Mouse (Mus musculus): ENCODE measurements around the gene Zfyve27. TPM values are rescaled to one million over a fixed set of nuclear protein-coding genes. Genes with fewer than 3 reads are reported as not detected.

The Zfyve27 gene
- polyA plus RNA-seq, 1 experiment from 2014 or later, result 30.8 TPM

DNA sequence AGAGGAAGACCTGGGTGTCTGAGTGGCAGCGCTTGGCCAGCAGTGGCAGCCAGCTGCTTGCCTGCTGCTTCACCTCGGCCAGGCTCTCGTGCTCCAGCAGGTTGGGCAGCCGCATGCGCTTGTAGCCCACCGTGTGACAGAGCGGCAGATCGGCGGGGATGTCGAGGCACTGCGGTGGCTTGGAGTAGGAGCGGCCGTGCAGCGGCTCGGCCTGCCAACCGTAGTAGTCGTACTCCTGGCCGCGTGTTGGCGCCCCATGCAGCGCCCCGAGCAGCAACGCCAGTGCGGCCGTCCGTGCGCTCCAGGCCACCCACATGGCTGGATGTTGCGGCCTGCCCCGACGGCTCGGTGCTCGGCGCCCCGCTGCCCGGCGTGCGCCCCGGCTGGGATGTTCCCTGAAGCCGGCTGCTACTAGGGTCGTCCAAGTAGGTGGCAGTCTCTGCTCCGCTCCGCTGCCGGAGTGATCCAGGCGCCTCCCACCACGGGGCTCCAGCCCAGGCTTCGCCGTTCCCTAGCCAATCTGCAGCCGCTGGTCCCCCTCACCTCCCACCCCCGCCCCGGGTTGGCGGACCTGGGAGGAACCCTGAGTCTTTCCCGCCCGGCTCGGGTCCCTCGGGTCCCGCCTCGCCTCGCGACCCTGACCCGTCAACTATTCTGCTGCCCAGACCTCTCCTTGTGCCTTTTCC, 38.1 kb downstream of the Zfyve27 start, which contains the start of gene Sfrp5:
Gene Sfrp5 (minus strand): TSS at position 557 of the 686 bp plus-strand sequence.
- peak; percentile 60 for DNase-seq (ENCODE audit: low spot score)
- H3K4me1 ChIP-seq, result peaks cover 35% of the 10 kb centered on the region
- no peak within 1 kb of the TSS for H3K27ac ChIP-seq
- H3K4me3 ChIP-seq, result peak within 1 kb of the TSS; percentile 40
- WGBS, result under 1% methylated on average over 60 of the region's 60 CpGs
- no peaks in the 10 kb centered on the region for H3K9me3 ChIP-seq (replicated peaks)
- peaks cover 88% of the 10 kb centered on the region for H3K27me3 ChIP-seq (ENCODE audit: low read depth, poor library complexity, severe bottlenecking)
- no peaks in the 10 kb centered on the region for H3K36me3 ChIP-seq

DNA sequence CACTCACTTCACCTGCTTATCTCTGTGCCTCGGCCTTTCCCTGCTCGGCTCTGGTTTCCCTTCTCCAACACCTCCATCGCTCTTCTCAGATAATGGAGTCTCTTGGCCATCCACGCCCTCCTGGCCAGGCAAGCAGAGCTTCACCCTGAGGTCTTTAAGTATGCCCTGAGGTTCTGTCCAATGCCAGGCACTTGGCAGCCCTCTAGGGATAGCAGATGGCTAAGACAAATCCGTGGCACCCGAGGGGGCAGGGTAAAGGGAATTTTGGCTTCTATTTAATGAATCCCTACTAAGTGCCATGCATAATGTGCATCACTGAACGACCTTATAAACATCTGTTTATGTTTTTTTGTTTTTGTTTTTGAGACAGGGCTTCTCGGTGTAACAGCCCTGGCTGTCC, 38.7 kb downstream of the Zfyve27 start:
- H3K9me3 ChIP-seq (replicated peaks), result no peaks in the 10 kb centered on the region
- 41% methylated on average over 8 of the region's 8 CpGs for WGBS
- peaks cover 35% of the 10 kb centered on the region for H3K4me1 ChIP-seq
- peak overlapping the region; percentile 40; the same call in 1 of the 2 replicates for H3K4me3 ChIP-seq
- H3K27me3 ChIP-seq (ENCODE audit: low read depth, poor library complexity, severe bottlenecking), result peaks cover 86% of the 10 kb centered on the region
- H3K36me3 ChIP-seq, result no peaks in the 10 kb centered on the region
- no peak for DNase-seq (ENCODE audit: low spot score)
- no peak overlapping the region for H3K27ac ChIP-seq

DNA sequence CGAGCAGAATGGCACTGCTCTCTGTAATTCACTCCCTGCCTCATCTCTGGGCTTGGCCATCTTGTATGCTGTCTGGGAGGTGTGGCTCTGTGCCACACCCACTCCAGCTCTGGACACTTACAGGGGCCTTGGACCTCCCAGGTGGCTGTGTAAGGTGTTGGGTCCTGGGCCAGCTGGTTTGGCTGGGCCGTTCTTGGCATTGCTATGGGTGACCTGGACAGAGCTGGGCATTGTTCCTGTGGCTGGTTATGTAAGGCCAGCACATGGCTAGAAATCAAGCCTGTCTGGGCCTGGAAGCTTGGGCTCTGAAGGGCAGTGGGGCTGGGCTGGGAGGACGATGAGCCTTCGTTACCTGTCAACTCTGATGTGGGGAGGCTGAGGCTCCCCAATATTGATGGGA, 40.6 kb downstream of the Zfyve27 start:
- no peaks in the 10 kb centered on the region for H3K36me3 ChIP-seq

DNA sequence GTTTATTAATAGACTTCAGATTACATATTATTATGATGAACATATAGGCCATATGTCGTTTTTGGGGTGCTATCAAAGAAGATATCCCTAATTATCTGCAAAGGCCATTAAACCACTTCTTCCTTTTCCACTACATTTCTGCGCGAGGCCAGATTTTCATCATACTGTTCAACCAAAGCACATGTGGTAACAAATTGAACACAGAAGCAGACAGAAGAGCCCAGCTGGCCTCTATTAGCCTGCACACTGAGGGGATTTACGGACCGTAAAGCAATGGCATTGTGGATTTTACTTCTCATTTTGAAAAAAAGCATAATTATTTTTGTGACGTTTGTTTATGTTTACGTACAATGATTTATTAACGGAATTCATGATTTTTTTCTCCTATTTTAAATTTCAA, 41.5 kb downstream of the Zfyve27 start:
- Histone ChIP-seq H3K4me3 (no peak overlapping the region), H3K36me3 (no peaks in the 10 kb centered on the region), H3K9me3 (replicated peaks) (no peaks in the 10 kb centered on the region), H3K4me1 (peaks cover 44% of the 10 kb centered on the region), H3K27ac (no peak overlapping the region), H3K27me3 (ENCODE audit: low read depth, poor library complexity, severe bottlenecking) (peaks cover 78% of the 10 kb centered on the region)
- WGBS, result 47% methylated on average over 8 of the region's 8 CpGs
- peak; percentile 50 for DNase-seq (ENCODE audit: low spot score)

More for the DNA sequence above, 40.6 kb downstream of the Zfyve27 start:
- no peak overlapping the region for H3K27ac ChIP-seq
- peaks cover 81% of the 10 kb centered on the region for H3K27me3 ChIP-seq (ENCODE audit: low read depth, poor library complexity, severe bottlenecking)
- H3K4me3 ChIP-seq, result no peak overlapping the region
- WGBS, result 81% methylated on average over 4 of the region's 4 CpGs
- no peaks in the 10 kb centered on the region for H3K9me3 ChIP-seq (replicated peaks)
- H3K4me1 ChIP-seq, result peaks cover 35% of the 10 kb centered on the region
- no peak for DNase-seq (ENCODE audit: low spot score)

DNA sequence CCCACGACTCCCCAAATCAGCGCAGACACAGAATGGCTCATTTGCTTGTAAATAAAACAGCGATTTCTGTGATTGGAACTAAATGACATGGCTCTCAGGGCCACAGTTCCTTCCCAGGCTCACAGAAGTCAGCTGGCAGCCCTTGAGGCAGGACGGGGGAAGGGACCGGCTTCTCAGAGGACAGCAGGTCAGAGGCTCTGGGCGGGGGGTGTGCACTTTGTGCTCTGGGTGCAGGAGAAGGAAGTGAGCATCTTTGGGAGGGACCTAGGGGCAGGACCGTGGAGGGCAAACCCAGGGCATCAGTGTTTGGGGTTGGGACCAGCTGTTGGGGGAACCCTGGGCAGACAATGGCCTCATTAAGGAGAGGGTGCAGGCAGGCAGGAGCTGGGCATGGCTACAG, 45.7 kb downstream of the Zfyve27 start:
- Histone ChIP-seq H3K36me3 (no peaks in the 10 kb centered on the region), H3K4me3 (no peak overlapping the region), H3K27me3 (ENCODE audit: low read depth, poor library complexity, severe bottlenecking) (peaks cover 35% of the 10 kb centered on the region), H3K9me3 (replicated peaks) (no peaks in the 10 kb centered on the region), H3K4me1 (peaks cover 23% of the 10 kb centered on the region), H3K27ac (no peak overlapping the region)
- DNase-seq (ENCODE audit: low spot score), result no peak
- WGBS, result 66% methylated on average over 7 of the region's 7 CpGs

DNA sequence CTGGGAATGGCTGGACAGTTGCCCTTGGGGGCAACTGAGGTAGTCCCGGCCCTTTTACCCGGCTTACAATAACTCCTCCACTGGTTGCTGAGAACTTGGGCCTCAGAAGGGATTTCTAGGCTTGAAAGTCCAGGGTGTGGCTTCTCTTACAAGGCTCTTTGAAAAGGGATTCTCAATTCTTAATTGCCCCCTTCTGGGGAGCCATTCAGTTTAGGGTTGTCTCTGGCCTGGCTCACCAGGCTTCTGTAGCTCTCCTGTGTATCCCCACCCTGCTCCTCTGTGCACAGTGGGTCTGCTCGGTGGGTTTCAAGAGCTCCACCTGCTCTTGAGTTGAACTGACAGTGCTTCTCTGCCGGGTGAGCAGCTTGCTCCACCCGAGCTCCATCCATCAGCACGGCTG, 46.2 kb downstream of the Zfyve27 start:
- no peak overlapping the region for H3K4me3 ChIP-seq
- no peak overlapping the region for H3K27ac ChIP-seq
- H3K36me3 ChIP-seq, result no peaks in the 10 kb centered on the region
- peaks cover 32% of the 10 kb centered on the region for H3K27me3 ChIP-seq (ENCODE audit: low read depth, poor library complexity, severe bottlenecking)
- DNase-seq (ENCODE audit: low spot score), result no peak
- WGBS, result 63% methylated on average over 6 of the region's 6 CpGs
- peaks cover 19% of the 10 kb centered on the region for H3K4me1 ChIP-seq
- H3K9me3 ChIP-seq (replicated peaks), result no peaks in the 10 kb centered on the region

DNA sequence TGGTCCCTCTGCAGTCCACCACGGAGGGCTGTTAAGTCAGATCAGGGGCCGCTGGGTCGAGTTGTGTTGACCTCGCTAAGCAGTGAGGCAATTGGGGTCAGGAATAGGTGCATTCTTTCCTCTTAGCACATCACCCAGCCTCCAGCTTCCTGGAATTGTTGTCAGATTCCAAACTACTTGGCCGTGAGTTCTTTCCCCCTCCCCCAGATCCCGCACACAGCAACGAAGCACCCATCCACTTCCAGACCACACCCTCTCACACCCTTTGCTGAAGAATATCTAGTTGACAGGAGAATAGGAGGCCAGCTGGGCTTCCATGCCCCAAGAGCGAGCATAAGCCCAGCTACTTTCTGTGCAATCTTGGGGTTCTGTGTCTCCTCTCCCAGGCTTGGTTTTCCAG, 48.2 kb downstream of the Zfyve27 start:
- H3K9me3 ChIP-seq (replicated peaks), result no peaks in the 10 kb centered on the region
- no peak for DNase-seq (ENCODE audit: low spot score)
- 43% methylated on average over 8 of the region's 8 CpGs for WGBS
- H3K27ac ChIP-seq, result no peak overlapping the region
- no peaks in the 10 kb centered on the region for H3K36me3 ChIP-seq
- H3K4me3 ChIP-seq, result no peak overlapping the region
- peaks cover 23% of the 10 kb centered on the region for H3K27me3 ChIP-seq (ENCODE audit: low read depth, poor library complexity, severe bottlenecking)
- peaks cover 10% of the 10 kb centered on the region for H3K4me1 ChIP-seq

DNA sequence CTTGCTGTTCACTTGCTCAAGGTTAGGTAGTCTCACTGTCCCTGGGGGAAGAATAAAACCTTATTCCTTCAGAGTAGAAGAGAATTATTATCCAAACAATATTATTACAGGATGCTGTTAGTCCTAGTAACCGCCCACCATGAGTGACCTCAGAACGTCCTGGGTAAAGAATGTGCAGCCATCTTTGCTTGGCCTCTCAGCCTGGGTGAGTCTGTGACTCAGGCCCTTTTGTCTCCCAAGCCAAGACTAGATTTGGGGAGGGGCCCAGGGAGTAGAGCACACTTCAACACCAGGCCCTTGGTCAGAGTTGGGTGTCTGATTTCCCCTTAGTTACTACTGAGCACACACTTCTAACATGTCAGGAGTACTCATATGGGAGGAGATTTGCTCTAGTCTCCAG, 50.9 kb downstream of the Zfyve27 start:
- DNase-seq (ENCODE audit: low spot score), result no peak
- WGBS, result 75% methylated on average over 2 of the region's 2 CpGs
- Histone ChIP-seq H3K36me3 (no peaks in the 10 kb centered on the region), H3K27ac (no peak overlapping the region), H3K4me1 (peaks cover 7% of the 10 kb centered on the region), H3K27me3 (ENCODE audit: low read depth, poor library complexity, severe bottlenecking) (peaks cover 3% of the 10 kb centered on the region; the same call in 1 of the 2 replicates), H3K4me3 (no peak overlapping the region), H3K9me3 (replicated peaks) (no peaks in the 10 kb centered on the region)

DNA sequence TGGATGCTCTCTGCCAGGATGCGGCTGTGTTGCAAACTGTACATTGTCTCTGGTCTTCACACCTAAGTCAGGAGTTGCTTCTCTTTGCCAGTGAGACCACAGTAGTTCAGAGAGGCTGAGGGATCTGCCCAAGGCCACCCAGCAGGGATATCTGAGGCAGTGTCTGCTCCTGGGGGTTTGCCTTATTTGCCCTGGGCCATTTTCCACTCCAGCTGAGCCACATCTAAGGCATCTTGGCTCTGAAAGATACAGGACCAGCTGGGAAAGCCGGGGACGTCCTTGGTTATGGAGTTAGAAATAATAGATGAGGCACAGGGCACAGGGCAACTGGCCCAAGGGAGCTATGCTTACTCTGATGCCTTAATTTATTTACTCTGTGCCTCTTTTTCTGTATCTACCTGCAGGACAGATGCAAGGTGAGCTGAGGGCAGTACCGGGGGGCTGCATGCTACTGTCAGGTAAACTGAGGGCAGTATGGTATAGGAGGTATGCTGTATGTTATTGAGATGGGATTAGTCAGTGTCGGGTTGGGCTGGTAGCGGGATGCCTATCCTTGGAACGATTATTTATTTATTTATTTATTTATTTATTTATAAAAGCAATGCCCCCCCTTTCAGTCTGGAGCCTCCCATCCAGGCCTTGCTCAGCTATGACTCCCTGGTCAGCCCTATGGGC, 53.1 kb downstream of the Zfyve27 start:
- no peak overlapping the region for H3K27ac ChIP-seq
- 77% methylated on average over 7 of the region's 7 CpGs for WGBS
- H3K4me1 ChIP-seq, result no peaks in the 10 kb centered on the region

DNA sequence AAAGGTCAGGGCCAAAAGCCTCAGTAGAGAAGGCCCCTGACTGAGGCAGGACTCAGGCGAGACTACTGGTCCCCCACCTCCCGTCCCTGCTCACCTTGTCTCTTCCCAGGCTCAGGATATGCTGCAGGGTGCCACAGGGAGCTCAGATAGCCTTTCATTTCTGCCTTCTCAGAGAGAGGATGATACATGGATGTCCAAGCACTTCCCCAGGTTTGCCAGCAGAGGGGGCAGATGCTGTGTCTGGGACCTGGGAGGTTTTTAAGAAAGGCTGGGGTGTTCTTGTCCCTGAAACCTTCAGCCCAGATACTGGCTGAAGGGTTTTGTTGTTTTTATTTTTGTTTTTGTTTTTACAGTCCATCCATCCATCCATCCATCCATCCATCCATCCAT, 53.6 kb downstream of the Zfyve27 start:
- H3K36me3 ChIP-seq, result no peaks in the 10 kb centered on the region
- no peak overlapping the region for H3K27ac ChIP-seq
- no peaks in the 10 kb centered on the region for H3K4me1 ChIP-seq
- DNase-seq (ENCODE audit: low spot score), result no peak
- no peaks in the 10 kb centered on the region for H3K9me3 ChIP-seq (replicated peaks)
- H3K27me3 ChIP-seq (ENCODE audit: low read depth, poor library complexity, severe bottlenecking), result no peaks in the 10 kb centered on the region
- 27% methylated on average over 2 of the region's 2 CpGs for WGBS
- H3K4me3 ChIP-seq, result no peak overlapping the region

More for the DNA sequence above, 53.1 kb downstream of the Zfyve27 start:
- DNase-seq (ENCODE audit: low spot score), result no peak
- Histone ChIP-seq H3K9me3 (replicated peaks) (no peaks in the 10 kb centered on the region), H3K4me3 (no peak overlapping the region), H3K27me3 (ENCODE audit: low read depth, poor library complexity, severe bottlenecking) (no peaks in the 10 kb centered on the region), H3K36me3 (no peaks in the 10 kb centered on the region)

DNA sequence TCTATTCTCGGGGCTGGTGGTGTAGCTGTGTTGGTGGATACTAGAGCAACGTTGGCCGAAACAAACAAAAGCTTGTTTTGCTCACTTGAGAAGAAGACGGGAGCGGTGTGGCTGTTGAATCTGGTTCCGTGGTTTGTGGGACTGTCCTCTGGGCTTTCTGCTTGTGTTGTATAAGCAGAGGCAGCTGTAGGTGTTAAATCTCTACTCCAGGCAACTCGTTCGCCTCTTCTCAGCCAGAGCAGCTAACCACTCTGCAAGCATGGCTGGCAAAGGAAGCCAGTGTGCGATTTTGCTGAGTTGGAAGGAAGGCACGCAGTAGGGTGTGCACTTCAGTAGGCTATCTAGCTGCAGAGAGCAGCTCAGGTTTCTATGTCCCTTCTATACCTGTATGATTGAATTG, 62.7 kb downstream of the Zfyve27 start:
- Histone ChIP-seq H3K27me3 (ENCODE audit: low read depth, poor library complexity, severe bottlenecking) (no peaks in the 10 kb centered on the region), H3K36me3 (no peaks in the 10 kb centered on the region), H3K9me3 (replicated peaks) (no peaks in the 10 kb centered on the region), H3K4me1 (no peaks in the 10 kb centered on the region), H3K27ac (no peak overlapping the region), H3K4me3 (no peak overlapping the region)
- 81% methylated on average over 10 of the region's 10 CpGs for WGBS
- no peak for DNase-seq (ENCODE audit: low spot score)

DNA sequence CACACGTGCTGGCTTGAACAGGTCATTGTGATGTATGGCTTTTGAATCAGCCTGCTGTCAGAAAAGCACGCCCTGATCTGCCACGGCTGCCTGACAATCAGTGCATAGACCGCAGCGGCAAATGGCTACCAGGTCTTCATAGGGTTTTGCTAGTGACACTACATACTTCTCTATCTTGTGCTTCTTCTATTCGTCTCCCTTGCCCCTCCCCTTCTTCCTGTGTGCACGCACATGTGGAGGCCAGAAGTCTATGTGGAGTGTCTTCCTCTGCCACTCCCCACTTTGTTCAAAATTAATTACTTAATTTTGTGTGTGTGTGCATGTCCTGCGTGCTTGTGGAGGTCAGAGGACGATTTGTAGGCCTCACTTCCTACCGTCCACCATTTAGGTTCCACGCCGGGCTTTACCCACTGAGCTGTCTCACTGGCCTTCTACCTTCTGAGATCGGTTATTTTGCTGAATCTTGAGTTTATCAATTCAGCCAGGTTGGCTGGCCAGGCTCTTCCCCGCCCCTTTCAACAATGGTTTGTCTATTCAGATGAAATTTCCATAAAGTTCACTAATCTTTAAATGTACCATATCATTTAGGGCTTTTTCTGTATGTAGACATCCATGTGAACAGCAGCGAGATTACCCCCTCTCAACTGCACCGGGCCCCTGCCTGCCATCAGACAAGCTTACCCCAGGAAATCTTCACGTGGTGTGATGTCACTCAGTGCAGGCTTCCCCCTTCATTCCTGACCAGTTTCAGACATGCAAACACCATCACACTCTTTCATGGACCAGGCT, 65.9 kb downstream of the Zfyve27 start:
- Histone ChIP-seq H3K9me3 (replicated peaks) (no peaks in the 10 kb centered on the region), H3K4me1 (no peaks in the 10 kb centered on the region), H3K27me3 (ENCODE audit: low read depth, poor library complexity, severe bottlenecking) (no peaks in the 10 kb centered on the region), H3K27ac (no peak overlapping the region), H3K4me3 (no peak overlapping the region), H3K36me3 (no peaks in the 10 kb centered on the region)
- DNase-seq (ENCODE audit: low spot score), result no peak
- whole genome bisulfite sequencing, result 83% methylated on average over 17 of the region's 17 CpGs

DNA sequence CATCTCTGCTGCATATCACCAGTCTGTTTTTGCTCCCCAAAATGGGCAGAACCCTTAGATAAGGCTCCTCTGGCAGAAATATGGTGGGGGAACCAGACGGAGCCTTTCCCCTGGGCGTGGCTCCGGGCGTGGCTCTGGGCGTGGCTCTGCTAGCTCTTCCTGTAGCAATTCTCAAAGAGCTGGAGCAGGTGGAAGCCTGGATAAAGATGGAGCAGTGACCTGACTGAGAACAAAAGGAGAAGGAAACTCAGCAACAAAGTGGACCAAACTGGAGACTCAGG, 66.5 kb downstream of the Zfyve27 start:
- 64% methylated on average over 5 of the region's 5 CpGs for WGBS
- H3K27ac ChIP-seq, result no peak overlapping the region
- no peaks in the 10 kb centered on the region for H3K36me3 ChIP-seq
- no peak for DNase-seq (ENCODE audit: low spot score)
- no peak overlapping the region for H3K4me3 ChIP-seq
- H3K27me3 ChIP-seq (ENCODE audit: low read depth, poor library complexity, severe bottlenecking), result no peaks in the 10 kb centered on the region
- H3K4me1 ChIP-seq, result no peaks in the 10 kb centered on the region
- H3K9me3 ChIP-seq (replicated peaks), result no peaks in the 10 kb centered on the region
